Mouse (Mus musculus): ENCODE measurements around the gene Acot12. TPM values are rescaled to one million over a fixed set of nuclear protein-coding genes. Genes with fewer than 3 reads are reported as not detected.

The Acot12 gene
- polyA plus RNA-seq, 1 experiment from 2014 or later = 0.42 TPM

GRCm38 (mm10) chr13:91801726-91802125, 60.4 kb downstream of the Acot12 start:
- peaks cover 32% of the 10 kb centered on the region for H3K36me3 ChIP-seq (ENCODE audit: control insufficient read depth, insufficient read depth, low read length)
- ATAC-seq (ENCODE audit: low read depth) = no peak
- H3K27me3 ChIP-seq (ENCODE audit: control insufficient read depth, insufficient read depth, low read length) = no peaks in the 10 kb centered on the region
- 86% methylated on average over 5 of the region's 5 CpGs for WGBS
- H3K27ac ChIP-seq (ENCODE audit: low read depth, low read length) = no peak overlapping the region
- H3K4me1 ChIP-seq (ENCODE audit: control insufficient read depth, insufficient read depth, low read length) = peaks cover 5% of the 10 kb centered on the region; the same call in 1 of the 2 replicates
- no peak overlapping the region for H3K9ac ChIP-seq (replicated peaks; ENCODE audit: low read depth, low read length)
- no peaks in the 10 kb centered on the region for H3K9me3 ChIP-seq (ENCODE audit: control insufficient read depth, low read length)
- H3K4me2 ChIP-seq (ENCODE audit: low read depth, low read length) = no peak overlapping the region
- H3K4me3 ChIP-seq (ENCODE audit: low read depth, low read length) = no peak overlapping the region

DNA sequence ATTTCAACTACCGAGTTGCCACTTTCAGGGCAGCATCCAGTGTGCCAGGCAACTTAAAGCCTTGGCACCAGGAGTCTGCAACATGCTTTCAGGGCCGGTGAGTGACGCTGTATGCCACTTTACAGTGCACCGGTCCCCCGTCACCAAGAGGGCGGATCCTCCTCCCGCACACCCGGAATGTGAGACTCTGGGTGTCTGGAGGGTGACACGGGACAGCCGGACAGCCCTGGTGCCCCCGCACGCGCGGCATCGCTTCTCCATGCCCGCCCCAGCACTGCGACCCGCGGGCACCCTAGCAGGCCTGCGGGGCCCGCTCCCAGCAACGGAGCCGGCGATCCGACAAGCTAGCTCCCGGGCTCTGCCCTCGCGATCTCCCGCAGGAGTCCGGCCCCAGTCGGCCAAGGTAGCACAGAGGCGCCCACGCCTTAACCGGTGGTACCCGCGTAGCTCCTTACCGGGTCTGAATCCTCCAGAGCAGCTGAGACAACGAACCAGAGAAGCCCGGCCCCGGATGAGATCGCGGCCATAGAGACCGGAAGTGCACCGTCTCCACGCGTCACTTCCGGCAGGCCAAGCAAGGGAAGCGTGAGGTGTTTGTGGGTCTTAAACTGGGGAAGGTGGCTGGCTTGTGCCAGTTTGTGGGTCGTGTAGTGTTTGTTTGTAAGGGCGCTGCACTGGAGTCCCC, 66.0 kb downstream of the Acot12 start, which contains the start of gene Zcchc9:
TSS of gene Zcchc9 (minus strand) at position 551 of the 685 bp plus-strand sequence.
- Histone ChIP-seq H3K9me3 (ENCODE audit: control insufficient read depth, low read length) (no peaks in the 10 kb centered on the region), H3K9ac (replicated peaks; ENCODE audit: low read depth, low read length) (peak within 1 kb of the TSS; percentile 98), H3K36me3 (ENCODE audit: control insufficient read depth, insufficient read depth, low read length) (peaks cover 11% of the 10 kb centered on the region), H3K27me3 (ENCODE audit: control insufficient read depth, insufficient read depth, low read length) (no peaks in the 10 kb centered on the region), H3K4me1 (ENCODE audit: control insufficient read depth, insufficient read depth, low read length) (peaks cover 11% of the 10 kb centered on the region; the same call in 1 of the 2 replicates), H3K4me2 (ENCODE audit: low read depth, low read length) (peak within 1 kb of the TSS; percentile 61), H3K4me3 (ENCODE audit: low read depth, low read length) (peak within 1 kb of the TSS; percentile 95), H3K27ac (ENCODE audit: low read depth, low read length) (peak within 1 kb of the TSS; percentile 98)
- under 1% methylated on average over 50 of the region's 50 CpGs for WGBS
- peak; percentile 99 for ATAC-seq (ENCODE audit: low read depth)

DNA sequence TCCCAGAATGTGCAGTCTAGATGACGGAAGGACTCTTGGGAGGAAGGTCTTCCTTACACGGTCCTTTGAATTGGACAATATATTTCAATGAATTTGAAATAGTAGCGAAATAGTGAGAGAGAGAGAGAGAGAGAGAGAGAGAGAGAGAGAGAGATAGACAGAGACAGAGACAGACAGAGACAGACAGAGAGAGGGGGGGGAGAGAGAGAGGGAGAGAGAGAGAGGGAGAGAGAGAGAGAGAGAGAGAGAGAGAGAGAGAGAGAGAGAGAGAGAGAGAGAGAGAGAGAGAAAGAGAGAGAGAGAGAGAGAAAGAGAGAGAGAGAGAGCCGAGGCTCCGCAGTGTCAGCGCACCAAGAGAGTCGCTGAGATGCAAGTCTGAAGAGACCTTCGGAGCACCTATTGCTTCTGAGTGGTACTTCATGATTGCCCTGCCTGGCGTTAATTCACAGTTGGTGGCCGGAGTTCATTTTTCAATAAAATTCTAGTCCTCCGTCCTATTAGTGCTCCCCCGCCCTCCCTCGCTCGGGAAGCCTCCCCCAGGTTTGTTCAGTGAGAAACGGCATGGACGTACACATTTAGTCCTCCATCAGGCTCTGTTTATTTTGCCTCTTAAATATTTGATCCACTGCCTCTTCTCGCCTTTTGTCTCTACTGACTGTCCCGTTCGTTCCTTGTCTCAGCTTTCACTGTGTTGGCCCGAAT, 66.7 kb downstream of the Acot12 start:
- Histone ChIP-seq H3K27ac (ENCODE audit: low read depth, low read length) (peak overlapping the region; percentile 98), H3K4me2 (ENCODE audit: low read depth, low read length) (peak overlapping the region; percentile 61), H3K9me3 (ENCODE audit: control insufficient read depth, low read length) (no peaks in the 10 kb centered on the region), H3K9ac (replicated peaks; ENCODE audit: low read depth, low read length) (peak overlapping the region; percentile 98), H3K4me3 (ENCODE audit: low read depth, low read length) (peak overlapping the region; percentile 95), H3K36me3 (ENCODE audit: control insufficient read depth, insufficient read depth, low read length) (peaks cover 11% of the 10 kb centered on the region), H3K27me3 (ENCODE audit: control insufficient read depth, insufficient read depth, low read length) (no peaks in the 10 kb centered on the region), H3K4me1 (ENCODE audit: control insufficient read depth, insufficient read depth, low read length) (peaks cover 11% of the 10 kb centered on the region; the same call in 1 of the 2 replicates)
- whole genome bisulfite sequencing = 37% methylated on average over 20 of the region's 20 CpGs
- peak; percentile 35; the same call in 1 of the 2 replicates for ATAC-seq (ENCODE audit: low read depth)

- 41% methylated on average over 2 of the region's 2 CpGs for WGBS
- Histone ChIP-seq H3K4me1 (ENCODE audit: control insufficient read depth, insufficient read depth, low read length) (peaks cover 11% of the 10 kb centered on the region; the same call in 1 of the 2 replicates), H3K27ac (ENCODE audit: low read depth, low read length) (no peak overlapping the region), H3K9me3 (ENCODE audit: control insufficient read depth, low read length) (no peaks in the 10 kb centered on the region), H3K4me3 (ENCODE audit: low read depth, low read length) (no peak overlapping the region), H3K9ac (replicated peaks; ENCODE audit: low read depth, low read length) (no peak overlapping the region), H3K4me2 (ENCODE audit: low read depth, low read length) (no peak overlapping the region), H3K27me3 (ENCODE audit: control insufficient read depth, insufficient read depth, low read length) (no peaks in the 10 kb centered on the region), H3K36me3 (ENCODE audit: control insufficient read depth, insufficient read depth, low read length) (peaks cover 8% of the 10 kb centered on the region)
- ATAC-seq (ENCODE audit: low read depth) = no peak
Observed at GRCm38 (mm10) chr13:91809476-91809875, 68.2 kb downstream of the Acot12 start.

- 97% methylated on average over 5 of the region's 5 CpGs for WGBS
- no peak overlapping the region for H3K4me3 ChIP-seq (ENCODE audit: low read depth, low read length)
- H3K9me3 ChIP-seq (ENCODE audit: control insufficient read depth, low read length) = no peaks in the 10 kb centered on the region
- no peak overlapping the region for H3K9ac ChIP-seq (replicated peaks; ENCODE audit: low read depth, low read length)
- H3K27me3 ChIP-seq (ENCODE audit: control insufficient read depth, insufficient read depth, low read length) = no peaks in the 10 kb centered on the region
- no peaks in the 10 kb centered on the region for H3K4me1 ChIP-seq (ENCODE audit: control insufficient read depth, insufficient read depth, low read length)
- H3K27ac ChIP-seq (ENCODE audit: low read depth, low read length) = no peak overlapping the region
- no peaks in the 10 kb centered on the region for H3K36me3 ChIP-seq (ENCODE audit: control insufficient read depth, insufficient read depth, low read length)
- ATAC-seq (ENCODE audit: low read depth) = no peak
- H3K4me2 ChIP-seq (ENCODE audit: low read depth, low read length) = no peak overlapping the region
Observed at GRCm38 (mm10) chr13:91814670-91815069, 73.4 kb downstream of the Acot12 start.

DNA sequence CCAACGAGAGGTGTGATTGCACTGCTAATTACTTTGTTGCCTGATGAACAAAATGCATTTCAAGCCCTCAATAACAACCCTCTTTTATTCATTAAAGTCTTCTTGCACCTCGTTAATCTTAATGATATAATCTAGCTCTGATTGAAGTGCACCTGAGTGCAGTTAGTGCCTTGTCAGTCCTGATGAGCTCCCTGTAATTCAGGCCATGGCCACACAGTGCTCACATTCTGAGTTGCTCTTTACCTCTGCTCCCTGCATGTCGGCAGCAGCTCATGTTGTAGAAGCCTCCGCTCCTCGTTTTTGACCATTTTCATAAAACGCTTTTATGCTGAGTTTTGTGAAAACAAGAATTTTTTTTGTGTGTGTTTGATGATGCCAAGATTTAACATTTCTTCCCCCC, 82.4 kb downstream of the Acot12 start:
- no peak overlapping the region for H3K4me2 ChIP-seq (ENCODE audit: low read depth, low read length)
- H3K9ac ChIP-seq (replicated peaks; ENCODE audit: low read depth, low read length) = no peak overlapping the region
- peak; percentile 66; the same call in 1 of the 2 replicates for ATAC-seq (ENCODE audit: low read depth)
- 60% methylated on average over 6 of the region's 6 CpGs for WGBS
- no peak overlapping the region for H3K4me3 ChIP-seq (ENCODE audit: low read depth, low read length)
- no peaks in the 10 kb centered on the region for H3K4me1 ChIP-seq (ENCODE audit: control insufficient read depth, insufficient read depth, low read length)
- H3K27me3 ChIP-seq (ENCODE audit: control insufficient read depth, insufficient read depth, low read length) = no peaks in the 10 kb centered on the region
- H3K9me3 ChIP-seq (ENCODE audit: control insufficient read depth, low read length) = no peaks in the 10 kb centered on the region
- H3K36me3 ChIP-seq (ENCODE audit: control insufficient read depth, insufficient read depth, low read length) = no peaks in the 10 kb centered on the region
- H3K27ac ChIP-seq (ENCODE audit: low read depth, low read length) = no peak overlapping the region

GRCm38 (mm10) chr13:91824845-91825550, 83.7 kb downstream of the Acot12 start:
- Histone ChIP-seq H3K4me3 (ENCODE audit: low read depth, low read length) (no peak overlapping the region), H3K27me3 (ENCODE audit: control insufficient read depth, insufficient read depth, low read length) (no peaks in the 10 kb centered on the region), H3K4me1 (ENCODE audit: control insufficient read depth, insufficient read depth, low read length) (no peaks in the 10 kb centered on the region), H3K27ac (ENCODE audit: low read depth, low read length) (no peak overlapping the region), H3K36me3 (ENCODE audit: control insufficient read depth, insufficient read depth, low read length) (no peaks in the 10 kb centered on the region), H3K4me2 (ENCODE audit: low read depth, low read length) (no peak overlapping the region), H3K9ac (replicated peaks; ENCODE audit: low read depth, low read length) (no peak overlapping the region), H3K9me3 (ENCODE audit: control insufficient read depth, low read length) (no peaks in the 10 kb centered on the region)
- ATAC-seq (ENCODE audit: low read depth) = peak; percentile 46; the same call in 1 of the 2 replicates
- 61% methylated on average over 4 of the region's 4 CpGs for WGBS

DNA sequence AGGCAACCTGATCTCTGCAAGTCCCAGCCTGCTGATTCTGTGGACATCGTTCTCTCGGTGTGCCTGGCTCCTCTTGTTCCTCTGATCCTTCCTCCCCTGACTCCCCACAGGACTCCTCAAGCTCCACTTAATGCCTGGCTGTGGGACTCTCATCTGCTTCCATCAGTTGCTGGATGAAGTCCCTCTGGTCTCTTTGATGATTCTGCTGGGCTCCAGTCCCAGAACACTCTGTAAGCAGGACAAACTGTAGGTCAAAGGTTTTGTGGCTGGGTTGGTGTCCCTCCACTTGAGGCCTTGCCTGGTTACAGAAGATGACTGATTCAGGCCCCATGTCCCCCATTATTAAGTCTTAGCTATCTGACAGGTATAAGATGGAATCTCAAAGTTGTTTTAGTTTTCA, 84.8 kb downstream of the Acot12 start:
- Histone ChIP-seq H3K36me3 (ENCODE audit: control insufficient read depth, insufficient read depth, low read length) (no peaks in the 10 kb centered on the region), H3K9ac (replicated peaks; ENCODE audit: low read depth, low read length) (no peak overlapping the region), H3K27ac (ENCODE audit: low read depth, low read length) (no peak overlapping the region), H3K4me3 (ENCODE audit: low read depth, low read length) (no peak overlapping the region), H3K4me2 (ENCODE audit: low read depth, low read length) (no peak overlapping the region), H3K27me3 (ENCODE audit: control insufficient read depth, insufficient read depth, low read length) (no peaks in the 10 kb centered on the region), H3K4me1 (ENCODE audit: control insufficient read depth, insufficient read depth, low read length) (no peaks in the 10 kb centered on the region), H3K9me3 (ENCODE audit: control insufficient read depth, low read length) (no peaks in the 10 kb centered on the region)
- ATAC-seq (ENCODE audit: low read depth) = no peak
- 97% methylated on average over 2 of the region's 2 CpGs for WGBS

DNA sequence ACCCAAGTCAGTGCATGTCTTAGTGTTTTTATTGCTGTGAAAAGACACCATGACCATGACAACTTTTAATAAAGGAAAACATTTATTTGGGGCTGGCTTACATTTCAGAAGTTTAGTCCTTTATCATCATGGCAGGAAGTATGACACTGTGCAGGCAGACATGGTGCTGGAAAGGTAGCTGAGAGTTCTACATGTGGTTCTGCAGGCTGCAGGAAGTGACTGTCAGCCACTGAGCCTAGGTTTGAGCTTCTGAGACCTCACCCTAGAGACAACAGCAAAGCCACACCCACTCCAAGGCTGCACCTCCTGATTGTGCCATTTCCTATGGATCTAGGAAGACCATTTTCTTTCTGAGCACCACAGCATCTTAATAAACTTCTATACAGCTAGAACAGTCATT, 86.6 kb downstream of the Acot12 start:
- no peaks in the 10 kb centered on the region for H3K9me3 ChIP-seq (ENCODE audit: control insufficient read depth, low read length)
- H3K9ac ChIP-seq (replicated peaks; ENCODE audit: low read depth, low read length) = no peak overlapping the region
- no peak for ATAC-seq (ENCODE audit: low read depth)
- no peaks in the 10 kb centered on the region for H3K36me3 ChIP-seq (ENCODE audit: control insufficient read depth, insufficient read depth, low read length)
- H3K4me2 ChIP-seq (ENCODE audit: low read depth, low read length) = no peak overlapping the region
- no peaks in the 10 kb centered on the region for H3K27me3 ChIP-seq (ENCODE audit: control insufficient read depth, insufficient read depth, low read length)
- H3K4me1 ChIP-seq (ENCODE audit: control insufficient read depth, insufficient read depth, low read length) = no peaks in the 10 kb centered on the region
- no peak overlapping the region for H3K27ac ChIP-seq (ENCODE audit: low read depth, low read length)
- no peak overlapping the region for H3K4me3 ChIP-seq (ENCODE audit: low read depth, low read length)

Measured in neural tube, embryonic 14.5 days (tissue).